Mouse (Mus musculus) ES-E14 (cell line): ENCODE measurements around the gene Gm10974.

ENCODE experiments used
- CHD2 ChIP-seq: IDR thresholded peaks from 2 replicates; pipeline ENCODE4 v1.6.1; 2014; ENCODE audit warnings: mild to moderate bottlenecking, low read depth, low read length, inconsistent platforms
- HCFC1 ChIP-seq: IDR thresholded peaks from 2 replicates; pipeline ENCODE4 v1.6.1; 2012; ENCODE audit warnings: low read length, inconsistent platforms, borderline replicate concordance; ENCODE audit not compliant: insufficient read depth
- MAFK ChIP-seq: IDR thresholded peaks from 2 replicates; pipeline ENCODE4 v1.6.1; 2014; ENCODE audit warnings: mild to moderate bottlenecking, low read depth, low read length, inconsistent platforms; ENCODE audit not compliant: insufficient read depth
- ZC3H11A ChIP-seq: IDR thresholded peaks from 2 replicates; pipeline ENCODE4 v1.6.1; 2012; ENCODE audit warnings: low read depth, mild to moderate bottlenecking, inconsistent platforms, low read length, borderline replicate concordance
- ZNF384 ChIP-seq: IDR thresholded peaks from 2 replicates; pipeline ENCODE4 v1.6.1; 2012; ENCODE audit warnings: low read depth, low read length, inconsistent platforms

DNA sequence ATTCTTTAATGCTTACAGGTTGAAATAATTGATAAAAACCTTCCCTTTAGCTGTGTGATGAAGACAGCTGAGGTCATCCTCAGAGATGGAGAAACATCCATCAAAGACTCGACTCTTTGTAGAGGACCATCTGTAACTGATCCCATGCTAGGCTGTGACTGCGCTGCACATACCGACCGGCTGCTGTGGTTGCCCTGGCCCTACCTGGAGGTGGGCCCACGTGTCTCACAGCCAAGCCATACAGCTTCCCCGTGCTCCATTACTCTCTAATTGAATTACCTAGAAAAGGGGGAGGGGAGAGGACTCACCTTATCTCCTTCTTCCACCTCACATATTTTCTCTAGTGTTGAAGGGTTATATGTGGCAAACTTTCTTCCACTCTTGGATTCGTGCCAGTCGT, 56.2 kb downstream of the Gm10974 start:
- TF ChIP-seq CHD2 (no peak), MAFK (no peak), ZNF384 (no peak), HCFC1 (no peak), ZC3H11A (no peak)
